Mouse (Mus musculus) erythroblast, embryonic 14.5 days (primary cell): Measurements from ENCODE around the gene Gm10382. TPM values are rescaled to one million over a fixed set of nuclear protein-coding genes. Genes with fewer than 3 reads are reported as not detected.
"Not testable (repeated sequence)": the region's sequence is repeated elsewhere in the genome, so short reads cannot be mapped to it uniquely, and the experiment has no call there.

Experiments
- H3K27me3 ChIP-seq: 2 replicates; pipeline ENCODE4 v1.6.1; 2012; ENCODE audit warnings: inconsistent platforms; ENCODE audit not compliant: control insufficient read depth
- H3K36me3 ChIP-seq: 2 replicates; pipeline ENCODE4 v1.6.1; 2012; ENCODE audit warnings: mild to moderate bottlenecking, inconsistent platforms; ENCODE audit not compliant: control insufficient read depth
- H3K4me1 ChIP-seq: 2 replicates; pipeline ENCODE4 v1.6.1; 2012; ENCODE audit warnings: inconsistent platforms; ENCODE audit not compliant: control insufficient read depth
- H3K4me3 ChIP-seq: replicated peaks from 2 replicates; pipeline ENCODE3; 2012; ENCODE audit warnings: moderate library complexity, mild to moderate bottlenecking, inconsistent platforms
- H3K9me3 ChIP-seq: 2 replicates; pipeline ENCODE4 v1.6.1; 2012; ENCODE audit warnings: low read length, inconsistent platforms, mixed read lengths; ENCODE audit not compliant: control insufficient read depth
- GATA1 ChIP-seq: IDR thresholded peaks from 2 replicates; pipeline ENCODE4 v1.6.1; 2012; ENCODE audit warnings: low read length, inconsistent platforms, mixed read lengths
- TAL1 ChIP-seq: IDR thresholded peaks from 3 replicates; pipeline ENCODE4 v1.6.1; 2012; ENCODE audit warnings: low read length, inconsistent platforms, mixed read lengths
- polyA plus RNA-seq: library from polyadenylated mRNA; stranded (reverse); fragments of >175 nt; gene quantifications from 2 replicates; pipeline ENCODE4 v1.2.3, GENCODE M21; 2012

Gm10382 gene
- polyA plus RNA-seq, 1 experiment, result 0.06 TPM

DNA sequence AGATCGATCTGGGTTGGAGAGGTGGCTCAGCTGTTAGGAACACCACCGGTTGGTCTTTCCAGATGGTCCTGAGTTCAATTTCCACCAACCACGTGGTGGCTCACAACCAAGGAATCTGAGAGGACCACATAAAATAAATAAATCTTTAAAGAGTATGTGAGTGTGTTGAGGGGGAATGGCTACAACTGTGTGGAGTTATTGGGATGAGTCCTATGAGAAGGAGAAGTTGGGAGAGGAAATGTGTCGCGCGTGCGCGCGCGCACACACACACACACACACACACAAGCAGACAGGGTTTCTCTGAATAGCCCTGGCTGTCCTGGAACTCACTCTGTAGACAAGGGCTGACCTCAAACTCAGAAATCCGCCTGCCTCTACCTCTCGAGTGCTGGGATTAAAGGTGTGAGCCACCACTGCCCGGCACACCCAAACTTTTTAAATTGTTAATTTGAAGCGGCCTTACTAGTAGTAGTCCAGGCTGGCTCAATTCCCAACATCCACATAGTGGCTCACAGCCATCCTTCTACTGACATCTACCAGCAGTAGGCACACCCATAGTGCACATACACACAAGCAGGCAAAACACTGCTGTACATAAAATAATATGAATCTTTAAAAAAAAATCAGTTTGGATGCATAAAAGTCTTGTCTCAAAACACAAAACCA is 18.9 kb downstream of the Gm10382 start:
- H3K27me3 ChIP-seq, result peaks cover 10% of the 10 kb centered on the region
- peaks cover 72% of the 10 kb centered on the region for H3K4me1 ChIP-seq
- TF ChIP-seq TAL1, result no peak
- TF ChIP-seq GATA1, result no peak
- no peaks in the 10 kb centered on the region for H3K9me3 ChIP-seq
- no peak overlapping the region for H3K4me3 ChIP-seq
- H3K36me3 ChIP-seq, result no peaks in the 10 kb centered on the region; the same call in 1 of the 2 replicates

DNA sequence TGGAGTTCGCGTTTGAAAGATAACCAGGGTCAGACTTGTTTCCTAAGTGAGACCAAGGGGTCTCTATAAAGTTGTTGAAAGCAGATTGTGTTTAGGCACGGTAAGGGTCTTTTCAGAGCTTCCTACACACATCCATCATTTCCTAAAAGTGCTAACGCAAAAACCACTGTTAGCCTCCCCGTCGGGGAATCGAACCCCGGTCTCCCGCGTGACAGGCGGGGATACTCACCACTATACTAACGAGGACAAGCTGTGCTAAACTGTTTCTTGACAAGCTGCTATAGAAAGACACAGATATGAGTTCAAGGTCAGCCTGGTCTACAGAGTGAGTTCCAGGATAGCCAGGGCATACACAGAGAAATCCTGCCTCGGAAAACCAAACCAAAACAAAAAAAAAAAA is 19.7 kb downstream of the Gm10382 start:
- peaks cover 66% of the 10 kb centered on the region for H3K4me1 ChIP-seq
- peaks cover 8% of the 10 kb centered on the region for H3K36me3 ChIP-seq
- H3K9me3 ChIP-seq, result no peaks in the 10 kb centered on the region
- peaks cover 2% of the 10 kb centered on the region for H3K27me3 ChIP-seq
- TF ChIP-seq GATA1, result no peak
- no peak for TF ChIP-seq TAL1
- H3K4me3 ChIP-seq, result peak overlapping the region; percentile 63

- peaks cover 62% of the 10 kb centered on the region for H3K4me1 ChIP-seq
- no peak for TF ChIP-seq GATA1
- no peak for TF ChIP-seq TAL1
- H3K4me3 ChIP-seq, result peak overlapping the region; percentile 63
- H3K36me3 ChIP-seq, result peaks cover 13% of the 10 kb centered on the region
- no peaks in the 10 kb centered on the region for H3K27me3 ChIP-seq
- no peaks in the 10 kb centered on the region for H3K9me3 ChIP-seq
Measured at GRCm38 (mm10) chr5:125409348-125410090, 20.4 kb downstream of the Gm10382 start.

DNA sequence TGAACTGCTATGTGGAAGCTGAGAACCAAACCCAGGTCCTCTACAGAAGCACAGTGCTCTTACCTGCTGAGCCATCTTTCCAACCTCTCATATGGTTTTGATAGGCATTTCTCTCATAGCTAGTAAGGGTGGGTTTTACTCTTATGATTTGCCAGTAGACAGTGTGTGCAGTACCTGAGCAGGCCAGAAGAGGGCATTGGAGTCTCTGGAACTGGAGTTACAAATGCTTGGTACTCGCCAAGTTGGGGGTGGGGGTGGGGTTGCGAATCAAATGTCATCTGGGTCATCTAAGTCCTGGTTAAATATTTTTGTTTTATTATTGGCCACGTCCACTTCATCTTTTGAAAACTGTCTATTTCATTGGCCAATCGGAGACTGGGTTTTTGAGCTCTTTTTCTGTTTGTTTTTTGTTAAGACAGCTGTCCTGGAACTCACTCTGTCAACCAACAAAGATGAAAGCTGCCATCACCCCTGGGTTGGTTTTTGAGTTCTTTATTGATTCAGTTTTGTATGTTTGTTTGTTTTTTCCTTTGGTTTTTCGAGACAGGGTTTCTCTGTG is 22.9 kb downstream of the Gm10382 start:
- H3K27me3 ChIP-seq, result no peaks in the 10 kb centered on the region
- peaks cover 40% of the 10 kb centered on the region for H3K4me1 ChIP-seq
- H3K4me3 ChIP-seq, result no peak overlapping the region
- H3K9me3 ChIP-seq, result no peaks in the 10 kb centered on the region
- peaks cover 39% of the 10 kb centered on the region for H3K36me3 ChIP-seq
- TF ChIP-seq GATA1, result no peak
- no peak for TF ChIP-seq TAL1

- not testable (repeated sequence) for H3K27me3 ChIP-seq, H3K9me3 ChIP-seq, H3K4me3 ChIP-seq
- Histone ChIP-seq H3K36me3 (peaks cover 43% of the 10 kb centered on the region), H3K4me1 (peaks cover 36% of the 10 kb centered on the region)
Measured at GRCm38 (mm10) chr5:125412536-125412935, 23.4 kb downstream of the Gm10382 start.

- peaks cover 56% of the 10 kb centered on the region for H3K36me3 ChIP-seq
- TF ChIP-seq TAL1 (no peak), GATA1 (no peak)
Measured at GRCm38 (mm10) chr5:125413763-125414162, 24.6 kb downstream of the Gm10382 start.

DNA sequence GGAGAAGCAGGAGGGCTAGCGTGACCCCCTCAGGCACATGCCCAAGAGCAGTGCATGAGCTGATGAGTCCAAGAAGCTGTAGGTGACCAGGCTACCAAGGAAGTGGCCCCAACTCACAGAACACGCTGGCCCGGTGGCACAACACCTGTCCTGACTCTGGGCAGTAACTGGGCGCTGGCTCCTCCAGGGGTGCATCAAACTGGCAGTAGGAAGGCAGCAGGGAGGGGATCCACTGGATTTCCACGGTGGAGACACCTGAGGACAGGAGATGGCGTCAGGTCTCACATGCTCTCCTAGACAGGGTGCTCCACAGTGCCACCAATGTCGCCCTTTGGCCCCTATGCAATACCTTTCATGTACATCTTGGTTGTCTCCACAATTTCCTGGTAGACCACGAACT is 27.1 kb downstream of the Gm10382 start:
- no peak overlapping the region for H3K4me3 ChIP-seq
- H3K27me3 ChIP-seq, result no peaks in the 10 kb centered on the region

More at GRCm38 (mm10) chr5:125413763-125414162, 24.6 kb downstream of the Gm10382 start:
- no peaks in the 10 kb centered on the region for H3K9me3 ChIP-seq
- H3K27me3 ChIP-seq, result no peaks in the 10 kb centered on the region
- no peak overlapping the region for H3K4me3 ChIP-seq
- peaks cover 24% of the 10 kb centered on the region for H3K4me1 ChIP-seq

GRCm38 (mm10) chr5:125418636-125419035 is 29.5 kb downstream of the Gm10382 start:
- Histone ChIP-seq H3K36me3 (peaks cover 97% of the 10 kb centered on the region), H3K4me1 (no peaks in the 10 kb centered on the region), H3K4me3 (no peak overlapping the region), H3K27me3 (no peaks in the 10 kb centered on the region), H3K9me3 (no peaks in the 10 kb centered on the region)
- TF ChIP-seq TAL1 (no peak), GATA1 (no peak)

More for the DNA sequence above, 27.1 kb downstream of the Gm10382 start:
- TF ChIP-seq TAL1, result no peak
- no peak for TF ChIP-seq GATA1
- Histone ChIP-seq H3K4me1 (peaks cover 5% of the 10 kb centered on the region), H3K9me3 (no peaks in the 10 kb centered on the region), H3K36me3 (peaks cover 79% of the 10 kb centered on the region)

DNA sequence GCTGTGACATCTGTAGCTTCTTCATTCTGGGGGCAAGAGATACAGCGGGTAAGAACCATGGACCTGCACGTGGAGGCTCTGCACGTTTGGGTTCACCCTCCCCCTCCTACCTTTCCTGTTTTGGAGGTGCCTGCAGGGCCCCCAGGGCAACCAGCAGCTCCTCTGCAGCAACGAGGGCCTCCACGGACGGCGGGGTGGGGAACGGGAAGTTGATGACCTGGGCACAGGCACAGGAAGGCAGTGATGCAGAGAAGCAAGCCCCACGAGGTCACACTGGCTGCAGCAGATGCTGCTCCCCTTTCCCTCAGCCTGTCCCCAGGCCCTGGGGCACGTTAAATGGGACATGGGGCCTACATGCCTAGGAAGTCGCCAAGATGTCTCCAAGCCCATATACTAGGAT is 30.0 kb downstream of the Gm10382 start:
- H3K4me3 ChIP-seq, result no peak overlapping the region
- no peaks in the 10 kb centered on the region for H3K27me3 ChIP-seq
- no peaks in the 10 kb centered on the region for H3K9me3 ChIP-seq
- TF ChIP-seq GATA1, result no peak
- no peak for TF ChIP-seq TAL1
- no peaks in the 10 kb centered on the region for H3K4me1 ChIP-seq
- peaks cover 97% of the 10 kb centered on the region for H3K36me3 ChIP-seq
